Mouse (Mus musculus) midbrain, embryonic 11.5 days (tissue): ENCODE measurements around the gene Smyd1. TPM values are rescaled to one million over a fixed set of nuclear protein-coding genes. Genes with fewer than 3 reads are reported as not detected.
"Not testable (repeated sequence)": the region's sequence is repeated elsewhere in the genome, so short reads cannot be mapped to it uniquely, and the experiment has no call there.

Source experiments
- ATAC-seq: fragments of 200-750 bp; cut with Nextera tagmentation; 2 replicates; pipeline ENCODE4 v1.8.0; 2017; ENCODE audit warnings: moderate TSS enrichment, moderate library complexity; ENCODE audit not compliant: low FRiP score
- DNase-seq: peaks from one replicate; pipeline ENCODE4 v3.0.0; 2015; ENCODE audit warnings: low spot score; ENCODE audit errors: missing footprints
- H3K27ac ChIP-seq: fragments of 300-500 bp; sonication (generic); 2 replicates; pipeline ENCODE4 v1.5.1; 2014; ENCODE audit warnings: low read depth, low read length
- H3K27me3 ChIP-seq: fragments of 300-500 bp; sonication (generic); 2 replicates; pipeline ENCODE4 v1.6.1; 2014; ENCODE audit warnings: mild to moderate bottlenecking, low read length, moderate library complexity, mixed read lengths; ENCODE audit not compliant: control insufficient read depth, insufficient read depth
- H3K36me3 ChIP-seq: fragments of 300-500 bp; sonication (generic); 2 replicates; pipeline ENCODE4 v1.6.1; 2014; ENCODE audit warnings: mild to moderate bottlenecking, low read length, moderate library complexity, mixed read lengths; ENCODE audit not compliant: control insufficient read depth, insufficient read depth
- H3K4me1 ChIP-seq: fragments of 300-500 bp; sonication (generic); 2 replicates; pipeline ENCODE4 v1.6.1; 2014; ENCODE audit warnings: low read length; ENCODE audit not compliant: control insufficient read depth, insufficient read depth
- H3K4me2 ChIP-seq: fragments of 300-500 bp; sonication (generic); 2 replicates; pipeline ENCODE4 v1.6.1; 2014; ENCODE audit warnings: mild to moderate bottlenecking, moderate library complexity
- H3K4me3 ChIP-seq: fragments of 300-500 bp; sonication (generic); 2 replicates; pipeline ENCODE4 v1.5.1; 2014; ENCODE audit warnings: low read depth, low read length
- H3K9ac ChIP-seq: fragments of 300-500 bp; sonication (generic); 2 replicates; pipeline ENCODE4 v1.6.1; 2014; ENCODE audit warnings: low read length
- H3K9me3 ChIP-seq: fragments of 300-500 bp; sonication (generic); 2 replicates; pipeline ENCODE4 v1.6.1; 2016; ENCODE audit warnings: low read length; ENCODE audit not compliant: control insufficient read depth
- WGBS: fragments of 180-500 bp; shearing (Covaris S2); extraction: QIAGEN DNeasy Blood & Tissue Kit; methylation state at CpG from one replicate; pipeline ENCODE4 v1.1.7; 2014; 5-methylcytosine and 5-hydroxymethylcytosine counted together
- polyA plus RNA-seq: library from polyadenylated mRNA; unstranded; fragments of >200 nt; fragmentation: Nextera tagmentation; extraction: Ambion mirVana; gene quantifications from 2 replicates; pipeline ENCODE4 v1.2.1, GENCODE M21; 2014

Smyd1 gene
- polyA plus RNA-seq, 1 experiment from 2014 or later, result 0.12 TPM

DNA sequence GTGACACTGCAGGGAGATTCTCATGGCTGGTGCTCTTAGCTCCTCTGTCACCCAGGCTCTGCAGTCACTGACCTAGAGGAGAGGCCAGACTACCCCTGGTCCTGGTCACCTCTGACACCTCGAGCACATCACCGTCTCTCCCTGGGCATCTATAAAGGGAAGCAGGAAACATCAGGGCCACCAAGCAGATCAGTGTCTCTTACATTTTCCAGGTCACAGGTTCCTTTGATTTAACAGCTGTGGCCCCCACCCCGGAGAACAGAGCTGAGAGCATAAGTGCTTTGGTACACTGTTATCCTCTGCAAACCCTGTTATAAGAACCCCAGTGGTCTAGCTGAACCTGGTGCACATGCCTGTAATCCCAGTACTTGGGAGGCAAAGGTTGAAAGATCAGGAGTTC, 11.0 kb upstream of the Smyd1 start:
- Histone ChIP-seq H3K4me3 (no peak overlapping the region), H3K4me1 (no peaks in the 10 kb centered on the region), H3K27me3 (no peaks in the 10 kb centered on the region), H3K9me3 (no peaks in the 10 kb centered on the region), H3K4me2 (no peak overlapping the region), H3K9ac (no peak overlapping the region), H3K27ac (no peak overlapping the region), H3K36me3 (no peaks in the 10 kb centered on the region)
- DNase-seq (no peak), ATAC-seq (no peak)
- WGBS, result 71% methylated on average over 3 of the region's 3 CpGs

DNA sequence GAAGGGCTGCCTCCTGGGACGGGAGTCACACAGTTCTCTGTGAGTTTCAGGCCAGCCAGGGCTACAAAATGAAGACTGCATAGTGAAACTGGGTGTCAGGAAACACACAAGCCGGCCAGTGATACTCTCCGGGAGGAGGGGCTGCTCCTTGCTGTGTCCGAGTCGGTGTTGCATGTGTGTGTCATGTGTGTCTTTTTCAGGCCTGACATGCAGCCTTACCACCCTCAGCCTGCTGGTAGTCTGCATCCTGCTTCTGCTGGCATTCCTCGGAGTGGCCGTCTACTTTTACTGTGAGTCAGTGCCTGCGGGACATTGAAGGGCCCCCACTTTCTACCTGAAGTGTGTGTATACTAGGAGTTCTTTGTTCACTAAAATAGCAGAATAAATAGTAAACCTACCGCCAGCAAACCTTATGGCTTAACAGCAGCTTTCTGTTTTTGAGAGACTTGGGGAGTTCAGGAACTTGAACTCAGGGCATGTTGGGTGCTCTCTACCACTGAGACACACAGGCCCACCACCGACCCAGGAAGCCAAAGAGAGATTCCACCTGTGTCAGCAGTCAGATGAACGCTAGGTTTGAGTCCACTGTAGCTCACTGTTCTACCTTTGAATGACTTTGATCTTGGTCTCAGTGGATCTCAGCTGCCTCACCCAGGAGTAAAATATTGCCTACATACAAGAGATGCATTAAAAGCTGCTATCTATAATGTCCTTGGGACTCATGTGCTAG, 10.4 kb upstream of the Smyd1 start:
- ATAC-seq, result no peak
- H3K4me3 ChIP-seq, result no peak overlapping the region

DNA sequence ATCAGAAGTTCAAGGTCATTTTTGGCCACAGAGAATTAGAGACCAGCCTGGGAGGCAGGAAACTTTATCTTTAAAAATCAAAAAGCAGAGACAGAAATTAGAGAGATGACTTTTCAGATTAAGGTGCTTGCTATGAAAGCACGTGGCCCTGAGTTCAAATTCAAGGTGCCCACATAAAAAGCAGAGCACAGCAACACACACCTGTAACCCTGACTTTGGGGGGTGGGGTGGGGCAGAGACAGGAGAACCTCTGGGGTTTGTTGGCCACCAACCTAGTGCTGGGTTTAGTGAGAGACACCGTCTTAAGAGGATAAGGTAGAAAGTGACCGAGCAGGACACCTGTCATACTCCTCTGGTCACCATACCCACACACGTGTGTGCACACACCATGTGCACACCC, 9.5 kb upstream of the Smyd1 start:
- not testable (repeated sequence) for H3K27me3 ChIP-seq, H3K4me1 ChIP-seq, H3K9me3 ChIP-seq, DNase-seq, H3K27ac ChIP-seq, H3K4me3 ChIP-seq, H3K9ac ChIP-seq, H3K36me3 ChIP-seq, ATAC-seq, H3K4me2 ChIP-seq
- WGBS, result 82% methylated on average over 2 of the region's 4 CpGs

More for the DNA sequence above, 10.4 kb upstream of the Smyd1 start:
- Histone ChIP-seq H3K9ac (no peak overlapping the region), H3K27me3 (no peaks in the 10 kb centered on the region), H3K4me1 (no peaks in the 10 kb centered on the region), H3K36me3 (no peaks in the 10 kb centered on the region), H3K4me2 (no peak overlapping the region), H3K9me3 (no peaks in the 10 kb centered on the region), H3K27ac (no peak overlapping the region)
- no peak for DNase-seq
- WGBS, result 85% methylated on average over 11 of the region's 11 CpGs

DNA sequence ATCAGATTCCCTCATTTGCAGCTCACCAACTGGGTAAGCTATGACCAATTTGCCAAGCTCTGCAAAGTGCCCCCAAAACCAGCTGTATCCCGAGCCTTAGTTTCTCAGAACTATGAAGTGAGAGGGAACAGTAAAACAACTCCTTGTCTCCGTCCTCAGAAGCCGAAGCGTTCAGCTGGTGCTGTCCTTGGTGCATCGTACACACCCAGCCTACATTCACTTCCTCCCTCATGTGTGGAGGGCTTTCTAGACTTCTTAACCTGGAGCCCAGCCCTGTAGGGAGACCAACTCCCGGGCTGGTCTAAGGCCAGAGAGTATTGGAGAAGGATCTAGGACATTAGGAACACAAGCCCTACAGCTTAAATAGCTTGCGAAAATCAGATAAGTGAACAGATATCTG, 8.5 kb upstream of the Smyd1 start:
- Histone ChIP-seq H3K4me1 (no peaks in the 10 kb centered on the region), H3K9me3 (no peaks in the 10 kb centered on the region), H3K36me3 (no peaks in the 10 kb centered on the region), H3K4me3 (no peak overlapping the region), H3K27ac (no peak overlapping the region), H3K4me2 (no peak overlapping the region), H3K27me3 (no peaks in the 10 kb centered on the region), H3K9ac (no peak overlapping the region)
- DNase-seq (no peak), ATAC-seq (no peak)
- 88% methylated on average over 7 of the region's 7 CpGs for WGBS

DNA sequence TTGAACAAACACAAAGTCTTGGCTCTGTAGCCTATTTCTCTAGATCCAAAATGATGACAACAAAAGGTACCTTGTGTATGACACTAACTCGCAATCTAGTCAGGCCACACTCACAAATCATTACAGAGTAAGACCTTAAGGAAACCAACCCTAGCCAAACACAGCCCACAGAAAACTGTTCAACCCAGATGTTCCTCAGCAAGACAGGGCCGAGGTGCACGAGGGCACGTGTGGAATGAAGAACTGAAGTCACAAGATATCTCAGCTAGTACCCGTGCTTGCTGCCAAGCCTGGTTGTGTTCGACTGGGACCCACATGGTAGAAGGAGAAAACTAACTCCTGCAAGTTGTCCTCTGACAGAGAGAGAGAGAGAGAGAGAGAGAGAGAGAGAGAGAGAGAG, 7.8 kb upstream of the Smyd1 start:
- no peak overlapping the region for H3K4me3 ChIP-seq
- DNase-seq (no peak), ATAC-seq (no peak)
- H3K27me3 ChIP-seq, result no peaks in the 10 kb centered on the region
- no peak overlapping the region for H3K4me2 ChIP-seq
- no peaks in the 10 kb centered on the region for H3K4me1 ChIP-seq
- WGBS, result 89% methylated on average over 6 of the region's 6 CpGs
- H3K27ac ChIP-seq, result no peak overlapping the region
- H3K9ac ChIP-seq, result no peak overlapping the region
- H3K36me3 ChIP-seq, result no peaks in the 10 kb centered on the region
- no peaks in the 10 kb centered on the region for H3K9me3 ChIP-seq

DNA sequence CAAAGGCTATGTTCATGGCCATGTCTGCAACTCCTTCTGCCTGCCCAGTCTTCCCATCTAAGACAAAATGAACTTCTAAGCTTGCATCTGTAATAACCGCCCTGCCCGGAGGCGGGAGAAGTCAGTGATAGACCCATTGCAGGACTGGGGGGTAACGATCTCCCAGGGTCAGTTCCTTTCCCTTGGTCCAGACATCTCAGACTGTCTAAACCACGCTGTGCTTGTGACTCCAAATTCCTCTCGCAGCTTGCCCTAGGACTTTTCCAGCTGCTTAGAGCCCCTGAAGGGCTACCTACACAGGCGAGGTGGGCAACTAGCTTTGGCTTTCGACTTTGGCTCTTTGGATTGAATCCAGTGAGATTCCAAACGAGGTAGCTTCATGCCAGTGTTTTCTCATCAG, 2.8 kb upstream of the Smyd1 start:
- H3K4me1 ChIP-seq, result no peaks in the 10 kb centered on the region
- H3K4me3 ChIP-seq, result no peak overlapping the region
- ATAC-seq, result no peak
- H3K27ac ChIP-seq, result no peak overlapping the region
- DNase-seq, result no peak
- no peaks in the 10 kb centered on the region for H3K27me3 ChIP-seq
- H3K9ac ChIP-seq, result no peak overlapping the region
- H3K9me3 ChIP-seq, result no peaks in the 10 kb centered on the region
- 88% methylated on average over 9 of the region's 9 CpGs for WGBS
- no peak overlapping the region for H3K4me2 ChIP-seq
- H3K36me3 ChIP-seq, result no peaks in the 10 kb centered on the region

DNA sequence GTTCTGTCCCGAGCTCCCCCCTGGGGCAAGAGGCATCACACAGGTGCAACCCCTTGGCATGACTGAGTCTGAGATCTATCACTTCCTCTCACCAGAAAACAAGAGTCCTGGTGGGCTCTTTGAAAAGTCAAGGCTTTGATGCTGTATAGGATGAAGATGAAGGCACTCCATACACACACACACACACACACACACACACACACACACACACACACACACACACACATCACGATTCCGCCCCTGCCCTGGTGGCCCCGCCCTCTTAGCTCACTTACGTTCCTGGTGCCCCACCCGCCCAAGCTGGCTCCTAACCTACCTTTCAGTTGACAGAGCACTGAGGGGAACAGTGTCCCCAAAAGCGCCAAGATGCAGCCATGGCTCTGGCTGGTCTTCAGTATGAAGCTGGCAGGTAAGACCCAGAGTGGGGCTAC, 473 bp upstream of the Smyd1 start, which contains the start of gene Cd8b1:
TSS of gene Cd8b1 (plus strand) at position 298 of the 431 bp plus-strand sequence.
- 89% methylated on average over 7 of the region's 7 CpGs for WGBS
- no peaks in the 10 kb centered on the region for H3K27me3 ChIP-seq
- H3K27ac ChIP-seq, result no peak within 1 kb of the TSS
- DNase-seq (no peak), ATAC-seq (no peak)
- no peaks in the 10 kb centered on the region for H3K36me3 ChIP-seq
- H3K4me2 ChIP-seq, result no peak within 1 kb of the TSS
- no peak within 1 kb of the TSS for H3K9ac ChIP-seq
- H3K4me3 ChIP-seq, result no peak within 1 kb of the TSS
- H3K9me3 ChIP-seq, result no peaks in the 10 kb centered on the region
- H3K4me1 ChIP-seq, result no peaks in the 10 kb centered on the region

DNA sequence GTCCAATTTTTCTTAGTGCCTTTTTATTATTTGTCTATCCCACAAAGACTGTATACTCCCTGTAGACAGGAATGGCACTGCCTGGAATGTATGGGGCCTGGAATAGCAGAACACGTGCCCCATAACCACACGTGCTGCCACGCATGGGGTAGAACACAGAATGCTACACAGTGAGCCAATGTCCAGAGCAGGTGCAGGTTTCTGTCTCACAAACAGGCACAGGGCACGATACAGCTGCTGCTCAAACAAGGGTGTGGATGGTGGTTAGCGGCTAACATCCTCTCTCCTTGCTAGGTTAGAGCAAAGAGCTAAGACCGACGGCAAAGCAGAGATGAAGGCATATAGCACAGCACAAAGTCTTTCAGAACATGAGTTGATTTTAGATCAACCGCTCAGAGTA, 14.5 kb downstream of the Smyd1 start:
- Histone ChIP-seq H3K4me3 (no peak overlapping the region), H3K27me3 (no peaks in the 10 kb centered on the region), H3K27ac (no peak overlapping the region), H3K9ac (no peak overlapping the region), H3K4me2 (no peak overlapping the region), H3K9me3 (no peaks in the 10 kb centered on the region), H3K36me3 (no peaks in the 10 kb centered on the region), H3K4me1 (no peaks in the 10 kb centered on the region)
- no peak for ATAC-seq
- no peak for DNase-seq
- 90% methylated on average over 8 of the region's 8 CpGs for WGBS

DNA sequence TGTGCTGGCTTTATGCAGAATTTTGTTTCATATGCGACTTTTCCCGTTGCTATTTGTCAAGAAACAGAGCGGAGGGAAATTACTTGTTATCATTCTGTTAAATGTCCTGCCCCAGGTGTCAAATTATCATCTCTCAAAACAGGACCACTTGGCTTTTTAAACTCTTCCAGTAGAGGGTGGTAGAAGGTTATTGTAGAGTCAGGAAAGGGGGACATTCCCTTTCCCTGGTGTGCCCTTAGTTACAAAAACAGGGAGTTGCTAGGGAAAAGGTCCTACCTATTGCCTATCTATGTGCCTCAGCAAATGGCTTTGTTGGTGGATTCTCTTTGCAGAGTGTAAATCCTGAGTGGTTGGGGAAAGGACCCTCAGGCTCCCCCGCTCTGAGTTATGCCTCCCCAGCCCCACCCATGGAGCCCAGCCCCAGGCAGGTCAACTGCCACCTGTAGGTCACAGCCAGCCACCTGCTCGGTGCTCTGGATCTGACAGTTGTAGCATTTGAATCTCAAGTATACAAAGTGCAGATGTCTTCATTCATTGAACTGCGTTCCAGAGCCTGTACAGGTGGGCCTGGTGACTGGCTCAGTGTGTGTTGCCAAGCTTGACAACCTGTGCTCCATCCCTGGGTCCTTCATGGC, 19.8 kb downstream of the Smyd1 start:
- H3K9ac ChIP-seq, result no peak overlapping the region
- H3K4me3 ChIP-seq, result no peak overlapping the region
- no peaks in the 10 kb centered on the region for H3K27me3 ChIP-seq
- no peaks in the 10 kb centered on the region for H3K9me3 ChIP-seq
- H3K27ac ChIP-seq, result no peak overlapping the region
- 71% methylated on average over 6 of the region's 6 CpGs for WGBS
- no peaks in the 10 kb centered on the region for H3K4me1 ChIP-seq
- H3K36me3 ChIP-seq, result no peaks in the 10 kb centered on the region
- no peak for DNase-seq
- H3K4me2 ChIP-seq, result no peak overlapping the region
- ATAC-seq, result no peak
